Mouse (Mus musculus): ENCODE results near the gene Bbx. TPM values are rescaled to one million over a fixed set of nuclear protein-coding genes. Genes with fewer than 3 reads are reported as not detected.

The Bbx gene
- polyA plus RNA-seq, 1 experiment from 2014 or later, result 8.9 TPM

DNA sequence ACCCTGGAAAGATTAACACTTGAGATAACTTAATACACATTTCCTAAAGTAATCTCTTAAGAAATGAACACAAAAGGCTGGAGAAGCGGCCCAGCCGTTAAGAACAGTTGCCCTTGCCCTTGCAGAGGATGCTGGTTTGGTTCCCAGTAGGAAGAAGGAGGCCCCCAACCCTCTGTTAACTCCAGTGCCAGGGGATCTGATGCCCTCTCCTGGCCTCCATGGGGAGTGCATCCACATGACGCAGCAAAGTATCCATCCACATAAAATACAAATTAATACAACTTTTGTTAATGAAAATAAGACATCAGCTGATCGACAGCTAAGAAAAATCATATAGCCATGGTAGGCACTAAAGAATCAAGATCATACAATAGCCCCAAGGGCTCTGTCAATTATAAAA is 33.6 kb downstream of the Bbx start:
- no peaks in the 10 kb centered on the region for H3K9me3 ChIP-seq (replicated peaks)
- H3K27me3 ChIP-seq, result no peaks in the 10 kb centered on the region
- peaks cover 22% of the 10 kb centered on the region for H3K4me1 ChIP-seq (replicated peaks)
- no peak overlapping the region for H3K4me2 ChIP-seq
- ATAC-seq (ENCODE audit: low read depth) (no peak), DNase-seq (no peak)
- H3K4me3 ChIP-seq (replicated peaks), result no peak overlapping the region
- no peaks in the 10 kb centered on the region; the same call in 1 of the 2 replicates for H3K36me3 ChIP-seq
- no peak overlapping the region for H3K9ac ChIP-seq
- H3K27ac ChIP-seq, result no peak overlapping the region
- WGBS (ENCODE audit: insufficient replicate concordance), result 73% methylated on average over 4 of the region's 4 CpGs

DNA sequence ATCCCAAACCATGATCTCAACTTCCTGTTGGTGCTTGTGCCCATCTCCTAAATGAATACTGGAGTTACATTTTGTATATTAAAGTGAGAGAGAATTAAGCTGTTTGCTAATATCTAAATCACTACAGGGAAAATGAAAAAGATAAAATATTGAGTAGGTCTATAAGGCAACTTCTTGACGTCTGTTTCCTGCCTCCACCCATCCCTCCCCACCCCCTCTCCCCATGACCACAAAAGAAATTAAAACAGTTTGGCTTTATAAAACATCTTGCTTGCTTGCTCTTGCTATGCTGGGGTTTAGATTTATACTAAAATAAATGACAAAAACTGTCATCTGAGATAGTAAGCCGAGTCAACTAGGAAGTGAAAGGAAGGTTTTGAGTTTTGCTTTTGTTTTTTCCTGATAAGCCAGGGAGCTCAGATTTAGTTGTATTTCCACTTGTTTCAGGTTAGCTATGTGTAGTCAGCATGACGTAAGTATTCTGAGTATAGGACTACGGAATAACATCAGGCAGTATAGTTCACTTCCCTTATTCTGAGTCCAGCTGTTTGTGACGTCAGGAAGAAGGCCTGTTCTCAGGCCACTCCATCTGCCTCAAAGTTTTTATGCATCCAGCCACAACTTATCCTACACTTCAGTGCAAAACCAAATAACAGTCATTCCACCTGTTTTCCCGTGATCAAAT is 36.1 kb downstream of the Bbx start:
- 34% methylated on average over 6 of the region's 6 CpGs for WGBS (ENCODE audit: insufficient replicate concordance)
- Histone ChIP-seq H3K9ac (no peak overlapping the region), H3K9me3 (replicated peaks) (no peaks in the 10 kb centered on the region), H3K27ac (no peak overlapping the region), H3K4me3 (replicated peaks) (no peak overlapping the region), H3K36me3 (no peaks in the 10 kb centered on the region), H3K4me1 (replicated peaks) (peaks cover 7% of the 10 kb centered on the region; the same call in 1 of the 2 replicates), H3K27me3 (no peaks in the 10 kb centered on the region), H3K4me2 (no peak overlapping the region)
- ATAC-seq (ENCODE audit: low read depth) (no peak), DNase-seq (no peak)

DNA sequence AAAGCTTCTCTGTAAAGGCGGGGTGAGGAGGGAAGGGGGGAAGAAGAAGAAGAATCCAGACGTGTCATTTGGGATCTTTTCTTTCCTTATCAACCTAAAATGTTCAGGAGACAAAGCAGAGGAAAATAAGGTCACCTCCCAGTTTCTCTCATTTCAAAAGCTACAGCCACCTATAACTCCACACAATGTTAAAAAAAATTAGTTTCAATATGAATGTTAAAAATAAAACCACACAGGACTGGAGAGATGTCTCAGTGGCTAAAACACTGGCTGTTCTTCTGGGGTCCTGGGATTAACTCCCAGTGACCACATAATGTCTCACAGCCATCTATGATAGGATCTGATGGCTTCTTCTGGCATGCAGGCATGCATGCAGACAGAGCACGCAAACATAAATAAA is 43.7 kb downstream of the Bbx start:
- Histone ChIP-seq H3K4me2 (no peak overlapping the region), H3K9ac (no peak overlapping the region), H3K4me1 (replicated peaks) (no peaks in the 10 kb centered on the region), H3K9me3 (replicated peaks) (no peaks in the 10 kb centered on the region), H3K27ac (no peak overlapping the region), H3K27me3 (no peaks in the 10 kb centered on the region), H3K36me3 (no peaks in the 10 kb centered on the region), H3K4me3 (replicated peaks) (no peak overlapping the region)
- no peak for DNase-seq
- 57% methylated on average over 3 of the region's 3 CpGs for WGBS (ENCODE audit: insufficient replicate concordance)
- ATAC-seq (ENCODE audit: low read depth), result no peak

DNA sequence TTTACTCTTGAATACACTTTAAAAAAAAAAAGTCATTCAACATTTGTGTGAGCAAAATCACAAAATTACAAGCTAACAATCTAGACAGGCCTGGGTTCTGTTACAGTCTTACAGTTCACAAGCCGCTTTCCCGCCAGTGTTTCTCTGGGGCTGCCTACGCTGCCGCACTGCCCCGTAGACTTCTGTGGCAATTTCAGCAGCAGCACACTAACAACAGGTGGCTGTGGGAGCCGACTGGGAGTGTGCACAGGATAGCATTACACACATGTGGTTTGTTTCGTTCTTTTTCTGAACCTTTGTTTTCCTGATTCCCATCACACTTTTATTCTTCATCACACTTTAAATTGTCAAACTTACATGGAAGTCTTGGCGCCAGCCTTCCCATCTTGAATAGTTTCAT is 48.6 kb downstream of the Bbx start:
- H3K27ac ChIP-seq, result no peak overlapping the region
- ATAC-seq (ENCODE audit: low read depth) (no peak), DNase-seq (no peak)
- no peaks in the 10 kb centered on the region for H3K9me3 ChIP-seq (replicated peaks)
- H3K9ac ChIP-seq, result no peak overlapping the region
- WGBS (ENCODE audit: insufficient replicate concordance), result 86% methylated on average over 8 of the region's 8 CpGs
- peaks cover 9% of the 10 kb centered on the region; the same call in 1 of the 2 replicates for H3K4me1 ChIP-seq (replicated peaks)
- no peaks in the 10 kb centered on the region for H3K36me3 ChIP-seq
- H3K4me3 ChIP-seq (replicated peaks), result no peak overlapping the region
- H3K4me2 ChIP-seq, result no peak overlapping the region
- H3K27me3 ChIP-seq, result no peaks in the 10 kb centered on the region

DNA sequence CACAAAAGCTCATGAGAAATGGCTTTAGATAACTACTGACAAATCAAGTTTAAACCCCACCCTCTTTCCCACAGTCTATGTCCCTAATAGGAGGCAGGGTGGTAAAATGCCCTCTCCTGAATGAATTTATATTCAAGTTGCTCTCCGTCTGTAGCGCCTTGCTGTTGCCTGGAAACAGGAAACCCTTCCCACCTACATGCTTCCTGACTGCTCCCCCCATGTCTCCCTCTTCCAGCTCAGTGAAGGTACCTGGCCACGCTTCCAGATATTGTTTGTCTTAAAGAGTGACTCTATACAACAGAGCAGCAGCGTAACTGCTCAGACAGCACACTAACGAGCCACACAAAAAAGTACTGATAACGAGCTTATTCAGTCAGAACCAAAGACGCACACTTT is 50.8 kb downstream of the Bbx start:
- Histone ChIP-seq H3K9me3 (replicated peaks) (no peaks in the 10 kb centered on the region), H3K36me3 (no peaks in the 10 kb centered on the region), H3K4me2 (peak overlapping the region; percentile 32), H3K4me1 (replicated peaks) (peaks cover 9% of the 10 kb centered on the region; the same call in 1 of the 2 replicates), H3K4me3 (replicated peaks) (no peak overlapping the region), H3K9ac (no peak overlapping the region), H3K27me3 (no peaks in the 10 kb centered on the region), H3K27ac (no peak overlapping the region)
- WGBS (ENCODE audit: insufficient replicate concordance), result 44% methylated on average over 7 of the region's 7 CpGs
- ATAC-seq (ENCODE audit: low read depth), result no peak
- no peak for DNase-seq

DNA sequence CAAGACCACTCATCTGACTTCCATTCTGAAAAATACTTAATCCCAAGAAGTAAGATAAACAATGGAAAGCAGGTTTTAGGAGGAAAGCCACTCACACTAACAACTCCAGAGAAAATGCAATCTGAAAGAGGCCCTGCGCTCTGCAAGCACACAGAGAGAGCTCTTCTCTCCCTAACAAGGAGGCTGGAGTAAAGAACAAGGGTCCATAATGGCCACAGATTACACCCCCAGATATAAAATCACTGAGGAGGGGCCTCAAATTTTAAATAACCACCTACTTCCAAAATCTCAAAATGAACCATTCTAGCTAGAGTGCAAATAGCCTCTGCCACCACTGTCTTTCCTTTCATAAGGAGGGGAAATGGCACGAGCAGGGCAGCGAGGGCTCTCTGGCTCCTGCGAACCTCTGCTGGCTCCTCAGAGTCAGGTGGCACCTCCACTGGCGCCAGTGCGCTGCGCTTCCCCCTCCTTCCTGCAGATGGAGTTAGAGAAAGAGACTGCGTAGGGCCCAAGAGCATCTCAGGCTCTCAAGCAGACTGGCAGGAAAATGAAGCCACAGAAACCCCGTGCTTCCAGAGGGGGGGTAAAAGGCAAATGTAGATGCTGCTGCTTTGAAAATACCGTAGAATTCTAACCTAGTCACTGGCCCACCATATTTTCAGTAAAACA is 51.4 kb downstream of the Bbx start:
- Histone ChIP-seq H3K27ac (no peak overlapping the region), H3K27me3 (no peaks in the 10 kb centered on the region), H3K9ac (no peak overlapping the region), H3K9me3 (replicated peaks) (no peaks in the 10 kb centered on the region), H3K4me3 (replicated peaks) (no peak overlapping the region), H3K36me3 (no peaks in the 10 kb centered on the region), H3K4me1 (replicated peaks) (peaks cover 9% of the 10 kb centered on the region; the same call in 1 of the 2 replicates), H3K4me2 (peak overlapping the region; percentile 32)
- ATAC-seq (ENCODE audit: low read depth) (peak; percentile 65), DNase-seq (peak; percentile 15)
- WGBS (ENCODE audit: insufficient replicate concordance), result 40% methylated on average over 10 of the region's 10 CpGs

DNA sequence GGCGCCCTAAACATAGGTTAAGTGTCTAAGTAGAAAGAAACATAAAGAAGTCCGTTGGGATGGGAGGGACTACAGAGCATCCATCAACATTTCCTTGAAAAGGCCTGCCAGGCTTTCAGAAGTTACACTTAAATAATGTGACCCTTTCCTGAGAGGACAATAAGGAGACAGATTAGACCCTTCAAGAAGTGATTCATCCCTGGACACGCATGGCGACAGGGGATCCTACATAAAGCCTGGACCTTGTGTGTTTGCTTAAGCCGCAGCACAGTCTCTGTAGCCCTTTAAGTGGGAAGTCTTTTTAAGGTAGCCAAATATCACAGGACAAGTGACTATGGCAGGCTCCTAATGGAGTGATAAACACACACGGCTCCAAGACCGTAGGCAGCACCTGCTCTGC is 52.0 kb downstream of the Bbx start:
- no peak for DNase-seq
- 71% methylated on average over 7 of the region's 7 CpGs for WGBS (ENCODE audit: insufficient replicate concordance)
- H3K4me1 ChIP-seq (replicated peaks), result peaks cover 9% of the 10 kb centered on the region; the same call in 1 of the 2 replicates
- no peaks in the 10 kb centered on the region for H3K9me3 ChIP-seq (replicated peaks)
- no peak overlapping the region for H3K9ac ChIP-seq
- no peak overlapping the region for H3K4me3 ChIP-seq (replicated peaks)
- ATAC-seq (ENCODE audit: low read depth), result no peak
- H3K27ac ChIP-seq, result no peak overlapping the region
- H3K4me2 ChIP-seq, result no peak overlapping the region
- H3K27me3 ChIP-seq, result no peaks in the 10 kb centered on the region
- no peaks in the 10 kb centered on the region for H3K36me3 ChIP-seq

DNA sequence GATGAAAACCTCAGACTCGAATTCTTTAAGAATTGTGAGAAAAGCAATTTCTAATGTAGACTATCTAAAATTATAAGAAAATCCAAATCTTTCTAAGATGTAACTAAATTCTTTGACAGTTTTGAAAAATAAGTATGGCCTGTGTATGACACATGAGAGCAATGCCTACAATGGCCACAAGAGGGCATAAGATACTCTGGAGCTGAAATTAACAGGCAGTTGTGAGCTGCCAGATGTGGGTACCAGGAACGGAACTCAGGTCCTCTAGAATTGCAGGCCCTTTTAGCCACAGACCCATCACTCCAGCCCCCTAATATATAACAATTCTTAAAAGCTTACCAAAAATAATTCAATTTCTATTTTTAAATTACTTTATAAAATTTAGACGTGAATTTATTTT is 57.6 kb downstream of the Bbx start:
- Histone ChIP-seq H3K9ac (no peak overlapping the region), H3K4me3 (replicated peaks) (no peak overlapping the region), H3K4me2 (no peak overlapping the region), H3K27me3 (no peaks in the 10 kb centered on the region), H3K27ac (no peak overlapping the region), H3K36me3 (no peaks in the 10 kb centered on the region), H3K9me3 (replicated peaks) (no peaks in the 10 kb centered on the region), H3K4me1 (replicated peaks) (peaks cover 22% of the 10 kb centered on the region)
- ATAC-seq (ENCODE audit: low read depth), result no peak
- DNase-seq, result peak; percentile 15
- 80% methylated on average over 3 of the region's 3 CpGs for WGBS (ENCODE audit: insufficient replicate concordance)

DNA sequence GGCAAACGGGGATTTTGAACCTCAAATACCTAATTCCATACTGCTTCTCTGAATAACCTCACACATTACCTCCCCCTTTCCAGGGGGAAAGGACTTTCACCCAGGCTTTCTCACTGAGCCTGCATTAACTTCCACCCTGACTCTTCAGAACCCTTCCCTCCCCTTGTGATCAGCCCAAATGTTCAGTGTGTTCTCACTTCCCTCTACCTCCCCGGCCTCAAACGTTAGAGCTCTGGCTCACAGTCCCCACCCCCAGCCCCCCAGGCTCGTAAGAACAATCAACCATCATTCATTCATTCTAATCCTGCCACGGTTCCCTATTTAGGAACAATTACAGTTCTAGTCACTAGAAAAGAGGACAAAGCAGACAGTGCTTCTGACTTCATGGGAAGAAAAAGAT is 58.5 kb downstream of the Bbx start:
- Histone ChIP-seq H3K9me3 (replicated peaks) (no peaks in the 10 kb centered on the region), H3K36me3 (no peaks in the 10 kb centered on the region), H3K4me2 (no peak overlapping the region), H3K27me3 (no peaks in the 10 kb centered on the region), H3K27ac (no peak overlapping the region), H3K4me3 (replicated peaks) (no peak overlapping the region), H3K9ac (no peak overlapping the region), H3K4me1 (replicated peaks) (peaks cover 26% of the 10 kb centered on the region)
- ATAC-seq (ENCODE audit: low read depth) (no peak), DNase-seq (no peak)
- 29% methylated on average over 5 of the region's 5 CpGs for WGBS (ENCODE audit: insufficient replicate concordance)

DNA sequence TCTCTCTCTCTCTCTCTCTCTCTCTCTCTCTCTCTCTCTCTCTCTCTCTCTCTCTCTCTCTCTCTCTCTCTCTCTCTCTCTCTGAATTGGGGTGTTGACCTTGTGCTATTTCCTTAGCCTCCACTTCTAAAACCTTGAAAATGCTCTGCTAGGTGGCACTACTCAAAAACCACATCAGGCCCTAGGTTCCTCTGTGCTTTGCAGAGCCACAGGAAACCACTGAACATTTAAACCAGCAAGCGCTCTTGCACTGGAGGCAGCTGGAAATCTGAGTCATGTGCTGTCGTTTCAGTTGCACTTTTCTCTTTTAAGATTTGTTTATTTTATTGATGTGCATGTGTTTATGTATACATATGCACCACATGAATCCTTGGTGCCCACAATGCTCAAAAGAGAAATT is 59.6 kb downstream of the Bbx start:
- no peak for ATAC-seq (ENCODE audit: low read depth)
- H3K9ac ChIP-seq, result no peak overlapping the region
- WGBS (ENCODE audit: insufficient replicate concordance), result 42% methylated on average over 2 of the region's 2 CpGs

DNA sequence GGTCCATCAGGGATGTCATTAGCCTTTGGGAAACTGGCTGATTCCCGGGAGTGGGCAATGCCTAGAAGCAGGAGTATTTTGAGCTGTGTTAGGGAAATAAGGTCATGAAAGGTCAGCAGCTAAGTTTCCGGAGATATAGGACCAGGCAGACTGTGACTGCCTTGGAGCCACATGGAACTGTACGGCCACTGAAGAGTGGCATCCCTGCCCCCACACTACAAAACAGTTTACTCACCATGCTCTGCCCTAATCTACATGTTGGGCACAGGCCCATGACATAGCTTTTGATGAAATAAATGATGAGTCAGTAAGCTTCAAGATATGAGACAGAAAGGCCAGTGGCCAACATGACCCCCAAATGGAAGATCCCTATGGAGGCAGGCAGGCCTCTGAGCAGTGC is 60.7 kb downstream of the Bbx start:
- ATAC-seq (ENCODE audit: low read depth), result peak; percentile 82

More for the DNA sequence above, 59.6 kb downstream of the Bbx start:
- H3K27me3 ChIP-seq, result no peaks in the 10 kb centered on the region
- no peak overlapping the region for H3K4me3 ChIP-seq (replicated peaks)
- no peaks in the 10 kb centered on the region for H3K9me3 ChIP-seq (replicated peaks)
- DNase-seq, result no peak
- H3K27ac ChIP-seq, result no peak overlapping the region
- peaks cover 26% of the 10 kb centered on the region for H3K4me1 ChIP-seq (replicated peaks)
- H3K36me3 ChIP-seq, result no peaks in the 10 kb centered on the region
- H3K4me2 ChIP-seq, result no peak overlapping the region

DNA sequence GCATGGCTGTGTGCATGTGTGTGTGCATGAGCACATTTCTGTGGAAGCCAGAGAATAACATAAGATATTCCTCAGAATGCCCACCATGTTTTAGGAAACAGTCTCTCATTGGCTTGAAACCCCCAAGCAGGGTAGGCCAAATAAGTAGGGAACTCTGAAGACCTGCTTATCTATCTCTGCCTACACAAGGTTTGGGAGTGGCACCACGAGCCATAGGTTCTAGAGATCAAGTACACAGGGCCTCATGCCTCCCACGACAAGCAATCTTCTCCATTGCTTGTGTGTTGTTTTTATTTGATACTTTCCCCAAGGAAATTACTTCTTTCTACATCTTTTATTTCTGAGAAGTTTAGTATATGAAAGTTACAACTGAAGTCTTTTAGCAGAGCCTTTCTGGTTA is 61.8 kb downstream of the Bbx start:
- no peaks in the 10 kb centered on the region for H3K27me3 ChIP-seq
- WGBS (ENCODE audit: insufficient replicate concordance), result 7% methylated on average over 2 of the region's 2 CpGs
- no peak overlapping the region for H3K4me2 ChIP-seq

More for the DNA sequence above, 60.7 kb downstream of the Bbx start:
- Histone ChIP-seq H3K4me3 (replicated peaks) (no peak overlapping the region), H3K4me2 (no peak overlapping the region), H3K36me3 (no peaks in the 10 kb centered on the region), H3K9ac (no peak overlapping the region), H3K9me3 (replicated peaks) (no peaks in the 10 kb centered on the region), H3K4me1 (replicated peaks) (peaks cover 32% of the 10 kb centered on the region), H3K27me3 (no peaks in the 10 kb centered on the region), H3K27ac (no peak overlapping the region; the same call in 1 of the 2 replicates)
- 63% methylated on average over 3 of the region's 3 CpGs for WGBS (ENCODE audit: insufficient replicate concordance)
- no peak for DNase-seq

More for the DNA sequence above, 61.8 kb downstream of the Bbx start:
- Histone ChIP-seq H3K36me3 (no peaks in the 10 kb centered on the region), H3K4me3 (replicated peaks) (no peak overlapping the region), H3K9me3 (replicated peaks) (no peaks in the 10 kb centered on the region), H3K4me1 (replicated peaks) (peaks cover 32% of the 10 kb centered on the region), H3K27ac (peak overlapping the region; percentile 62; the same call in 1 of the 2 replicates), H3K9ac (no peak overlapping the region)
- ATAC-seq (ENCODE audit: low read depth), result peak; percentile 79
- DNase-seq, result no peak
